Mouse (Mus musculus): ENCODE results near the gene Sec14l4.

The Sec14l4 gene

DNA sequence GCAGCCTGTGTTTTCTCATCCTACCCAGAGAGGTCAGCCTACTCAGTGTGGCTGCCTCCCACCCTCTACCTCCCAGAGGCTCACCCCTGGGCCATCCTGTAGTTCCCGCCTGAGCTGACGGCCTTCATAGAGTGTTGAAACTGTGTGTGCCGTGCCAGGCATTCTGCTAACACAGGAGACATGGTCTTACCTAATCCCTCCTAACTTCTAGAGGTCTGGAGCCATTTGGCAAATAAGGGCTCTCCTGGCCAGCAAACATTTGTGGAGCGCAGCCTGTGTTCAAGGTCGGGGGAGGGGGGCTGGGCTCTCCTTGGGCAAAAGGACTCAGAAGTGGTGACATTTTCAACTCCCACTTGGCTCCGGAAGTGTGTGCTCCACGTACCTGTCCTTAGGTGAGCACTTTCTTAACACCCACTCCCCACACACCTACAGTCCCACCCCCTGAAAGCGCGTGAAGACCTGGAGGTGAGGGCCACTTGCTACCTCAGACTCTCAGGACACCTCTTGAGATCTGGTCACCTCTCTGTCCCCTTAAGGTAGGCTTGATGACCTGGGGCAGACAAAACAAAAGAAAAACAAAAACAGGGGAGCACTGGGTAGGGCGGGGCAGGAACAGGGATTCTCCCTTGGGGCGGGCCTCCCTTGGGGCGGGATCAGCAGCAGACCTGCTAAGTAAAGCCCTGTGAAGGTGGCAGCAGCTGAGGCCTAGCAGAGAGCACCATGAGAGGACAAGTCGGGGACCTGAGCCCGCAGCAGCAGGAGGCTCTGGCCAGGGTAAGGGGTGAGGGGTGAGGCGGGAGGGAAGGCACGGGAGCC, at the start of gene Sec14l4:
Sec14l4 (plus strand) TSS at position 337 of the 816 bp plus-strand sequence.
- TF ChIP-seq GATA4 (IDR thresholded peaks at IDR 0.05; ENCODE audit: insufficient replicate concordance, low read length): no peak

DNA sequence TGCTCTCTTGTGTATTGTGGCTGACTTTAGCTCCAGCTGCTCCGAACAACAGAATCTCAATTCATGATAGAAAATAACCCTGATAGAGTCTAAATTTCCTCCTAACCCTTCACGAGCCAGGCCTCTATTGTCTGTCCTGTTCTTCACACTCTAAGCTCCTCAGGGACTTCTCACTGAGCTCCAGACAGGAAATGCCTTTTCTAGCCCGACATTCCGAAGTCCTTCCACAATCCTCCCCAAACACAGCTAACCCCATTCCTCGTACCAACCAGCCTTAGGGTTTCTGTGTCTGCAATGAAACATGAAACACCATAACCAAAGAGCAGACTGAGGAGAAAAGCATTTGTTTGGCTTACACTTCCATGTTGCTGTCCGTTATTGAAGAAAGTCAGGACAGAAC, 49.7 kb upstream of the Sec14l4 start:
- TF ChIP-seq GATA4 (IDR thresholded peaks at IDR 0.05; ENCODE audit: insufficient replicate concordance, low read length): no peak

DNA sequence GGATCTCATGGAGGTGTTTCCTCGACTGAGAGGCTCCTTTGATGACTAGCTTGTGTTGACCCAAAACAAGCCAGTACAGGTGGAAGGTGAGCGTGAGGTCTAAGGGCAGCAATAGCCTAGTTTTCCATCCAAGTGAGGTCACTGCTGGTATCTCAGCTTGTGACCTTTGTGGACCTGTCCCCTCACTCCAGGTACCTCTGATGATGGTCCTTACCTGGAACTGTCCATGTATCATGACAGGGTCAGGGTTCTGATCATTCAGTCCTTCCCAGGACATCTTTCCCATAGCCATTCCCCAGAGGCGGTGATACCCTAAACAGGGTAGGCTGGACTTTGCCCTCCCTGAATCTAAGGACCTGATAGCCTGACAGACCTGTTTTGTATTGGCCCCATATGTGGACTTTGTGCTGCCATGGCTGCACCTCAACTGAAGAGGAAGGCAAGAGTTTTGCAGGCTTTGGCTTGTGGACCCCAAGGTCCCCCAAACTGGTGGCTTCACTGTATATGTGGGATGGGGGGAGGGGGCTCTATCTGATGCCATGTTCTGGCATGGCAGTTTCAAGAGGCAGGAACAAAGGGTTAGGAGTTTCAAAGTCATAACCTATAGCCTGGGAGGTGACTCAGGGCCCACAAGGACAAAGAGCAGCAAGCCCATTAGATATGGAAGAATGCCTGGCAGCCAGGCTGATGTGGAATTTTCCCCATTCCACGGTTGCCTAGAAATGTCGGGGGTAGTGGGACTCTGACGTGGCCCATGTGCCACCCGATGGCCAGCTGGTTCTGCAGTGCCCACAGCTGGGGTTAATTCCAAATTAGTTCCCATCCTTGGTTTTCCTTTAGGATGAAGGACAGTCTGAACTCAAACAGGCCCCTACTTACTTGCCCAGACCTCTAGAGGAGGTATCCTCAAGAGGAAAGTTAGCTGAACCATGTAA, 48.7 kb upstream of the Sec14l4 start:
- no peak for TF ChIP-seq GATA4 (IDR thresholded peaks at IDR 0.05; ENCODE audit: insufficient replicate concordance, low read length)

DNA sequence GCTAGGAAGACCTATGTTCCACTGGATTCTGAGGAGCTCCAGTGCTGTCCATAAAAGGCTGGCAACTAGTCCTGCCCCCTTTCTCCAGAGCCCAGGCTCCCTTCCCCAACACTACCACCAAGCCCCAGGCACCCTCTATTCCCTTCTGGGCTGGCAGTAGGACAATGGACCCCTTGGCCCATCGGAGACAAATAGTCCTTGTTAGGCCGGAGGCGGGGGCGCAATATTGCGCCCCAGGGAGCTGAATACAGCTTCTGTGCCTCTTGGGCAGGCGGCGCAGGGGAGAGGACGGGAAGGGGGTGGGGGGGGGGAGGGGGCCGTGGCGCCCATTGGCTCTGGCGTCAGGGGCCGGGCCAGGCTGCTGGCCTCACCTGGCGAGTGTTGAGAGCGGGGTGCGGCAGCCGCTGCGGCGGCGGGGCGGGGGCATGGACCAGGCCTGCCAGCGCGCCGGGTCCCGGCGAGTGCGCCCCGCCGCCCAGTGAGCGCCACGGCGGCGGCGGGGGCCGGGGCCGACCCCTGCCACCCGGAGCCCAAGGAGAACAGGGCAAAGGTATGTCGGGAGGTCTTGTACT, 47.9 kb upstream of the Sec14l4 start, which contains the start of gene Gal3st1:
Gal3st1 (plus strand) TSS at position 346 of the 572 bp plus-strand sequence.
- no peak for TF ChIP-seq GATA4 (IDR thresholded peaks at IDR 0.05; ENCODE audit: insufficient replicate concordance, low read length)

DNA sequence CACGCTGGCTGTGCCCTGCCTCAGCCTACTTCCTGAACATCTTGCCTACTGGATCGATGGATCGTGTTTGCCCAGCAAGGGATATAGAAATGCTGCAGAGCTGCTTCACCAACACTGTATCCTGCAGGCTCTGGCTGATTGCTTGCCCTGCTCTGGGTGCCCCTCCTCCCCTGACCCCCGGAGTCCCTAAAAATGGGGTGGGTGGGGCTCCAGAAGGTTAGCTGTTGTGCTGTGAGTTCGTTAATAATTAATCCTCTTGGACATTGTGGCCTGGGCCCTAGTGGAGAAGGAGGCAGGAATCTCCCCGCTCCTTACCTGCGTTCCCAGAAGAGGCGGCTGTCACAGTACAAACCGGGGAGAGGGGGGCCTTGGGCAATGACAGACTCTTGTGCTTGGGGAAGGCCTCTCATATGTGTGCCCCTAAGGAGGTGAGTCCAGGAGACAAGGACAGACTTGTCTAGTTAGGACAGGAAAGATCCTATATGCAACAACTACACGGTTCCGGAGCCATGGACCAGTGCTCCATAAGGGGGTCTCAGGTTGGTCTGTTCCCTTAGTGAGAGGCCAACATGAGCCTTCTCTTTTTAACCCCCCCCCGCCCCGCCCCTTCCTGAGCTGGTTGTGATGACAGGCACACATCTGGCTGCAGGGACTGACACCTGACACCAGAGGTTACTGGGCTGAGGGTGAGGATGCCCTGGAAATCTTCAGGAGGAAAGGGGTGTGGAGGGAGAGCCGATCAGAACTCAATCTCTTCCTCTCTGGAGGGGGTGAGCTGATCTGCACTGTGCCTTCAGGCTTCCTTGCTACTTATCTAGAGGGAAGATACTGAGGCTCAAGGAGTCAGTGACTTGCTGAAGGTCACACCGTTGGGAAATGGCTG, 47.2 kb upstream of the Sec14l4 start:
- no peak for TF ChIP-seq GATA4 (IDR thresholded peaks at IDR 0.05; ENCODE audit: insufficient replicate concordance, low read length)

DNA sequence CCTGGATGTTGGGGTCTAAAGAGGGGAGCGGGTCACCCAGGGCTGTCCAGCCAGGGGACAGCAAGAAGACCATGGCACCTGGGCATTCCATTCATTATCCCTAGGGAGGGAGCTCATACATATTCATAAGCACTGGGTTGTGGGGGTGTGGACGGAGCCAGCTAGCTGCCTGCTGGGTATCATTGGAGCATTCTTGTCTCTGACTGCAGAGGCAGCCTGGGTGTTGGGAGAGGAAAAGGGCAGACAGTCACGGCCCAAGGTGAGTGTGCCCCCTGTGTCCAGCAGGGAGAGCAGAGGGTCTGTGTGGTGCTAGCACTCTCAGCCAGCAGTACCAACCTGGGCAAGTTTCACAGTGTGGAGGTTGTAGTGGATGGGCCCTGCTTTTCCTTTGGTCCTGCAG, 41.5 kb upstream of the Sec14l4 start:
- TF ChIP-seq GATA4 (IDR thresholded peaks at IDR 0.05; ENCODE audit: insufficient replicate concordance, low read length): no peak

DNA sequence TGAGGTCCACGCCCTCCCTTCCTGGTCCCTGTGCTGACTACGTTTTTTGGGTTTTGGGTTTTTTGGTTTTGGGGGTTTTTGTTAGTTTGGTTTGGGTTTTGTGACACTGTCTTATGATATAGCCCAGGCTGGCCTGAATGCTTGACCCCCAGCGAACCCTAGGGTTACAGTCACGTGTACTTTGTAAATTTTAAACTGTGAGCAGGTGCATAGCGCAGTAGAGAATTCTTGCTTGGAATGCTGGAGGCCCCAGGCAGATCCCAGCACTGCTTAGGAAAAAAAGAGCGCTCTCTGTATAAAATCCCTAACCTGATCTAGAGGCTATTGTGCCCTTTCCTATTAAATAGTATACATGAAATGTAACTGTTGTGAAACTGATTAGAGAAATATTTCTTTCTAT, 38.1 kb upstream of the Sec14l4 start:
- no peak for TF ChIP-seq GATA4 (IDR thresholded peaks at IDR 0.05; ENCODE audit: insufficient replicate concordance, low read length)

DNA sequence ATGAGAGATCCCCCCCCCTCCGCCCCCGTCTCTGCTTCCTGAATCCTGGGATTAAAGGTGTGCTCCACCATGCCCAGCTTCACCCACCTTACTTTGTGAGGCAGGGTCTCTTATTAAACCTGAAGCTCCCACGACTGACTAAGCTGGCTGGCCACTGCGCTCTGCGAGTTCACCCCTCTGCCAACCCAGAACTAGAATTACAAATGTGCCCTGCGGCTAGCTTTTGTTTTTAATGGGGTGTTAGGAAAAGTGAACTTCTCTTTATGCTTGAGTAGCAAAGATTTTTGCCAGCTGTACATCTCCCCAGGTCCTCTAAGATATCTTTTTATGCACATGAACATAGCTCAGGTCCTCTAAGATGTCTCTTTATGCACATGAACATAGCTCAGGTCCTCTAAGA, 37.3 kb upstream of the Sec14l4 start:
- no peak for TF ChIP-seq GATA4 (IDR thresholded peaks at IDR 0.05; ENCODE audit: insufficient replicate concordance, low read length)

DNA sequence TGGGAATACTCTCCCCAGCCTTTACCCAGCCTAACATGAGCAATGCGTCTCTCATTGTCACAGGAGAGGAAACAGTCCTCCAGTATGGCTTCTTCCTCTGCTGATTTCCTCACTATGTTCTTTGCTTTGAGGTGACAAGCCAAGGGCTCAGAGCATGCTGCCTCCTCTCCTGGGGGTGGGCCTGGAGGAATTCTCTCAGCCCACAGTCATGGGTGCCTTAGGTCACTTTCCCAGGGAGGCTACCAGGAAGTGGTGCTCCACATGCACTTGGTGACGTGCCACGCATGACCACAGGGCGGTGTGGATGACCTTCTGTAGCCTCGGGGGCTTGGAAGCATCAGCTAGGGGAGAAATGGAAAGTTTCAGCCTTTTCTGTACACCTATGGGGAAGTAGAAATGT, 35.8 kb upstream of the Sec14l4 start:
- no peak for TF ChIP-seq GATA4 (IDR thresholded peaks at IDR 0.05; ENCODE audit: insufficient replicate concordance, low read length)

DNA sequence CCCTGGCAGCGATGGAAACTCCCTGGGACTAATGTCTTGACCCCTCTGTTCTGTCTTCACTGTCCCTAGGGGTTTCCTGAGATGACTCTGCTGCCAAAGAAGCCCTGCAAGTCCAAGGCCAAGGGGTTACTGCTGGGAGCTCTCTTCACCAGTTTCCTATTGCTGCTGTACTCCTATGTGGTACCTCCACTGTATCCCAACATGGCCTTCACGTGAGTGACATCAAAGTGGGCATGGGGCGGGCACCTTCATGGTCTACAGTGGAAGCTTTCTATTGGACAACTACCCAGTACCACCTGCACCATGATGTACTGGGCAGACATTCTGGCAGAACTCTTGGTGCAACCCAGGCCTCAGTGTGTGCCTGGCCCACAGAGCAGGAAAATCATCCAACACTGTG, 34.4 kb upstream of the Sec14l4 start:
- TF ChIP-seq GATA4 (IDR thresholded peaks at IDR 0.05; ENCODE audit: insufficient replicate concordance, low read length): no peak

DNA sequence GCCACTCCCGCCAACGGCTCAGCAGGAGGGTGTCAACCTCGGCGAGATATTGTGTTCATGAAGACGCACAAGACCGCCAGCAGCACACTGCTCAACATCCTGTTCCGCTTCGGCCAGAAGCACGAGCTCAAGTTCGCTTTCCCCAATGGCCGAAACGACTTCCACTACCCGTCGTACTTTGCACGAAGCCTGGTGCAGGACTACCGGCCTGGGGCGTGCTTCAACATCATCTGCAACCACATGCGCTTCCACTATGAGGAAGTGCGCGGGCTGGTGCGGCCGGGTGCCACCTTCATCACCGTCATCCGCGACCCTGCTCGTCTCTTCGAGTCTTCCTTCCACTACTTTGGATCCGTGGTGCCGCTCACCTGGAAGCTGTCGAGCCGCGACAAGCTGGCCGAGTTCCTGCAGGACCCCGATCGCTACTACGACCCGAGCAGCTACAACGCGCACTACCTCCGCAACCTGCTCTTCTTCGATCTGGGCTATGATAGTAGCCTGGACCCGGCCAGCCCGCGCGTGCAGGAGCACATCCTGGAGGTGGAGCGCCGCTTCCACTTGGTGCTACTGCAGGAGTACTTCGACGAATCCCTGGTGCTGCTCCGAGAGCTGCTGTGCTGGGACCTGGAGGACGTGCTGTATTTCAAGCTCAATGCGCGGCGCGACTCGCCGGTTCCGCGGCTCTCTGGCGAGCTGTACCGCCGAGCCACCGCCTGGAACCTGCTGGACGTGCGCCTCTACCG, 33.1 kb upstream of the Sec14l4 start:
- TF ChIP-seq GATA4 (IDR thresholded peaks at IDR 0.05; ENCODE audit: insufficient replicate concordance, low read length): no peak

DNA sequence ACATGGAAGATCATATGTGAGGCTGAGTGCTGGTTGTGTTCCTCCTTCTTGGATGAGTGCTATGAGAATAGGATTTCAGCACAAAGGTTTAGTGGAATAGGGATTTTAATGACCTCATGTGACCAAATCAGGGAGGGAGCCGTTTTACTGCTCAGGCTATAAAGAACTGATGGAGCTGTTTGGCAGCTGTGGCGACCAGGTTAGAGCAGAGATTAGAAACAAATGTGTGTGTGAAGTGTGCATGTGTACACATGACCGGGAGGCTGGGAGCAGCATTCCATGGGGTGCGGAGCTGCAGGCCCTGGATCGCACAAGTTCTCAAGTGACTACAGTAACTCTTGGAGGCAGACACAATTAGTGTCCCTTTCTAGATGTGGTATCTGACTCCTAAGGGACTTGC, 31.7 kb upstream of the Sec14l4 start:
- TF ChIP-seq GATA4 (IDR thresholded peaks at IDR 0.05; ENCODE audit: insufficient replicate concordance, low read length): no peak

DNA sequence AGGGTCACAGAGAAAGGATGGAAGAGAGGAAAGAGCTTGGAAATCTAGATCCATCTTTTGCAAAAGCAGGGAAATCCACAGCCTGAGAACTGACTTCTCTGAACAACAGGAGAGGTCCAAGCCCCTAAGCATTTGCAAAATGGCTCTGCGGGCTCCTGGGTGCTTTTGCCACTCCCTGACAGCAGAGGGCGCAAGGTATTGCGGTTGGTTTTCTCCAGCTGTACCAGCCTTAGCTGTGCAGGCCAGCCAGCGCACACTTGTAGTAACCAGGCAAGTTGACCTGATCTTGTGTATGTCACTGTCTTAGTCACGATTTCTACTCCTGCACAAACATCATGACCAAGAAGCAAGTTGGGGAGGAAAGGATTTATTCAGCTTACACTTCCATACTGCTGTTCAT, 29.7 kb upstream of the Sec14l4 start:
- TF ChIP-seq GATA4 (IDR thresholded peaks at IDR 0.05; ENCODE audit: insufficient replicate concordance, low read length): no peak

DNA sequence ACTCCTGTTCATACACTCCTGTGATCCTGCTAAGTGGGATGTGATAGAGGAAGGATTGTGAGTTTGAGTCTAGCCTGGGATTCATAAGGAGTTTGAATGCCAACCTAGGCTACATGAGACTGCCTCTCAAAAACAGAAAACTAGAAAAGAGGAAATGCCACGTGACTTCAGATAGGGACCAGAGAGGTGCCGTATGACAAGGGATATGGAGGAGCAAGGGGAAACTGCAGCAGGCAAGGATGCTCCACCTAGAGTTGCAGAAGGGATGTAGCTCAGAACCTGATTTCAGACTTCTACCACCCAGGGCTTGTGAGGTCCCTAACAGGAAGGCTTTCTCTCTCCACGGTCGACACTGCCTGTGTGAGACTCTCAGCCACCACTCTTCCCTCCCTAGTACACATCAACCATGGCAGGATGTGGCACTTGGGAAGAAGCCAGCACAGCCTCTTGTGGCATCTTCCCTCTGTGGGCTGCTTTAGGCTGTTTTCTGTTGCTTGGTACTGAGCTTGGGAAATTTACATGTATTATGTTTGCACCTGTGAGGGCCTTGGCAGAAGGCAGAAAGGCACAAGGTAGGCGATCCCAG, 25.9 kb upstream of the Sec14l4 start:
- TF ChIP-seq GATA4 (IDR thresholded peaks at IDR 0.05; ENCODE audit: insufficient replicate concordance, low read length): no peak
